Mouse (Mus musculus): ENCODE data around the gene Olfr648. TPM values are rescaled to one million over a fixed set of nuclear protein-coding genes. Genes with fewer than 3 reads are reported as not detected.
A peak's percentile ranks its signal among the peaks of the same experiment; 100 is the strongest.

Gene Olfr648
- not detected for total RNA-seq (2021)
- long read RNA-seq, experiment 1, result 0 reads
- long read RNA-seq, experiment 2, result 0 reads

DNA sequence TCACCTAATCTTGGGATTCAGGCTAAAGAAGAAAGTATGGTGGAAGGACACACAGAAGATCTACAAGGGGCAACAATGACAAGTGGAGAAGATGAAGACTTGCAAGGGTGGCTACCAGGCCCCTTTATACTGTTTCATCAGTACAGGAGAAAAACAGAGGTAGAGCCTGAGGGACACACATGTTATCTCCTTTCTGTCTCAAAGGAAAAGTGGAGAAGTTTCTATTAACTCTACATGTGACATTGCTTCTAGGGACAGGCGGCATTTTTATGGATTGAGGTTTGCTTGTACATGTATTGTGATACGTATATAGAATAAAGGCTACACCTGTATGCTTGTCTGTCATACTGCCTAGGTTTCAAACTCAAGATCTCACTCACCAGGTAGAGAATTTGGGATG, at the start of gene Olfr648:
Gene Olfr648 (minus strand): TSS at position 101 of the 400 bp plus-strand sequence.
- no peak for DNase-seq (ENCODE audit: low spot score in 2 of 2)

DNA sequence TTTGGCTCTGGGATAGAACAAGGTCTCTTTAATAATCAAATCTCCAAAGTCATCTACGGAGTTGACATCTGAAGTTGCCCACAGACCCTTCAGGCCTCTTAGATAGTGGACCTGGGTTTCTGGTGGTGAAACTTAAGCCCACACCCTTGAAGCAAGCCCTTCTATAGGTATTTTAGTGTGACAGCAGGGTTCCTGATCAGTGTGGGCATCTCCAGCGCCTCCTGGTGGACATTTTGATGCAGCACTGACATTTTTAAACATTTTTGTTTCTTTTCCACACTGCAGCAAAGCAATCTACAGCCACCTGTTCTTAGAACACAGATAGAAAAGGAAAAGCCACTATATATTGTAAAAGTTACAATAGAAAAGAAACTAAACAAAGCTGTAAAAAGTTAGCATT, 48.0 kb upstream of the Olfr648 start:
- peak; percentile 34 to 46 for DNase-seq (ENCODE audit: low spot score in 2 of 2)

DNA sequence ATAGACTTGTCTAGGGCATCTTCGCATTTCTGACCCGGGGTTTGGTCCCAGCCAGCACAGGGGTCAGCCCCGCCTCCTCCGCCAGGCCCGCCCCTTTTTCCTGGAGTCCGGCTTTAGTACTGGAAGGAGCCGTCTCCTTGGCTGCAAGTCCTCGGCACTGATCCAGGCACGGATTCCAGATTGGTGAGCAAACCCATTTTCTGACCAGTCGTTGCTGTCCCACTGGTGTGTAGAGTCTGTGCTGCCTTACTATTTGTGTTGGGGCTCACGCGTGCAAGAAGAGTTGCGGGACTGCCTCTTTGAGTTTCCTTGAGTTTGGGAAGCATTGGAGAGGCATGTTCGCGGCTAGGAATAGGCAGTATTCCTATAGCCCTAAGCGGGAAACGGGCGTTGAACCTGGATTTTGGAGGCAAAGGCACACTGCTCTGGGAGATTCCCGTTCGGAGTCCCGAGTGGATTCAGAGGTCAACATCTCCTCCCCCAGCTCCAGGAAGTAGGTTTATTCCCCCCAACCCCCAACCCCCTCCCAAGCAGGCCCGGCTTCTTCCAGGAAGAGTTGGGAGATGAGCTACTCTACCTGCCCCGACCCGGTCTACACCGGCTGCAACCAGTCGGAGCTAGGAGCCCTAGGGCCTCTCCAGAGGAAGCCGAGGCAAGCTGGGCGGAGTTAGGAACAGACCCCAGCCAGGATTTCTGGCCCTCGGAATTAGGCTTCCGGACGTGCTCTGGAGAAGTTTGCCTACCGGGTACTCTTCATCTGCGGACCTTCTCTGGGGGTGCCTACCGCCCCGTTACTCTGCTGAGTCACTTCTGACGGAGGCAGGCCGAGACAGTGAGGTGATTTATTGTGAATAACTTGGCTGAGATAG, 35.7 kb upstream of the Olfr648 start, which contains the start of gene Trim6:
Gene Trim6 (plus strand): TSS at position 93 of the 869 bp plus-strand sequence.
- DNase-seq (ENCODE audit: low spot score in 2 of 2), result peak; percentile 78 to 79

DNA sequence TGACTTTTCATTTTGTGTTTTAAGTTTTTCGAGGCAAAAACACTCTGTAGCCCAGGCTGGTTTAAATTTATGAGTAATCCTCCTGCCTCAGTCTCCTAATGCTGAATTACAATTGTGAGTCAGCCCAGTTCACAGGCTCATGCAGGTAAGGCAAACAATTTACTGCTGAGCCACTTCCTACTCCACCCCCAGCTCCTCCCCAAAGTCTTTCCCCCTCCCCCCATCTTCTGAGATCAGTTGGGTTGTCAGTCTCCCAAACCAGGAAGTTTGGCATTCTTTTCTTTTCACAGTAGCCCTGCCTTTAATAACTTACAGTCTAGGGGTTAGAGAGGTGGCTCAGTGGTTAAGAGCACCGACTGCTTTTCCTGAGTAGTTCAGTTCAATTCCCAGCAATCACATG, 34.7 kb upstream of the Olfr648 start:
- no peak for DNase-seq (ENCODE audit: low spot score in 2 of 2)

DNA sequence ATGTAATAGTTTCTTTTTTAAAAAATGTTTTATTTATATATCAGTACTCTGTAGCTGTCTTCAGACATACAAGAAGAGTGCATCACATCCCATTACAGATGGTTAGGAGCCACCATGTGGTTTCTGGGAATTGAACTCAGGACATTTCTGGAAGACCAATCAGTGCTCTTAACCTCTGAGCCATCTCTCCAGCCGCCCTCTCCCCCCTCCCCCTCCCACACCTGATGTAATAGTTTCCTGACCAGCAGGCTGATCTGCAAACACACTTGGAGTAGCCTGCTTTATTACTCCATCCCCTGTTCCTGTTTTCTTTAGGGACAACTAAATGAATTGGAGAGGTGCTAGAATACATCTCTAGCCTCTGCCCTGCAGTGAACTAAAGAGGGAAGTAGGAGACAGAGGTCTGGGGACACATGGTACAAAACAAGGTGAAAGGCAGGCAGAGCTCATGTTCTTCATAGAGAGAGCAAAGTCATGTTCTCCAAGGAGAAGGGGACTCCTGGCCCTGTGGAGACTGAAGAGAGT, 32.9 kb upstream of the Olfr648 start:
- DNase-seq (ENCODE audit: low spot score in 2 of 2), result no peak

DNA sequence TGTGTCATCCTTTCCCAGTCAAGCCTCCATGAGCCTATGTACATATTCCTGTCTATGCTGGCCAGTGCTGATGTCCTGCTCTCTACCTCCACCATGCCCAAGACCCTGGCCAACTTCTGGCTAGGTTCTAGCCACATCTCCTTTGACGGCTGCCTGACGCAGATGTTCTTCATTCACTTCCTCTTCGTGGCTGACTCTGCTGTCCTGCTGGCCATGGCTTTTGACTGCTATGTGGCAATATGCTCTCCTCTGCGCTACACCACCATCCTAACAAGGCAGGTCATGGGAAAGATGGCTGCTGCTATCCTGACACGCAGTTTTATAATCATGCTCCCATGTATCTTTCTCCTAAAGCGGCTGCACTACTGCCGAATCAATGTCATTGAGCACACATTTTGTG, 23.0 kb upstream of the Olfr648 start:
- DNase-seq (ENCODE audit: low spot score in 2 of 2), result no peak

DNA sequence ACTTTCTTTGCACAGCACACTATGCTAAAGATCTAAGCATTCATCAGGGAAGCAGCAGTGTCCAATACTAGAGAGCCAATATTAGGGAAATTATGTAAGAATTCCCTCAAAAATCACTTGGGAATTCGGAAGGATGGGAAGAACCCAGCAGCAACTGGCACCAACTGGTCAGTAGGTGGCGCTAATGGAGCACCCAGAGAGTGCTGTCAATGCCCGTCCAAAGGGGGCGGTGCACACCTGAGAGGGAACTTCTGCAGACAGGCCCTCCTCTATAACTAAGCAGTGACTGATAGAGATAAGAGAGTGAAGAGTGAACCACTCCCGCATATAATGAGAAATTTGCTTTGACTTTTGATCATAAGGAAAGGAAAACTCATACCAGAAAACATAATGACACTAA, 16.6 kb upstream of the Olfr648 start:
- peak; percentile 65 to 71 for DNase-seq (ENCODE audit: low spot score in 2 of 2)

DNA sequence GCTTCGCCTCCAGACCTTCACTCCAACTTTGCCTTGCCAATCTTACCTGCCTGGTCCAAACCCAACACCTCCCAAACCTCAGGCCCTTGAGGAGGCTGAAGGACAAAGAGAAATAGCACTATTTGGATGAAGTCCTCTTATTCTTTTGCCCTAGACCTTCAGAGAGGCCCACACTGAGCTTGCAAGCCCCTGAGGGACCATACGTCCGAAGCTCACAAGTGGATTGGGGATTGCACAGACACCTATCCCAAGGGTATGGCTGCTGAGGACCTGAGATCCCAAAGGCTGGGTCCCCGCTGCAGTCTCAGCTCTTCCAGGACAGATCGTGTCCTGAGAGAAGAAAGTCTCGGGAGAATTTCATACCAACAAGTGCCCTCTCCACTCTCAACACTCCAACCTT, 12.7 kb upstream of the Olfr648 start, which contains the start of gene Olfr649:
Gene Olfr649 (minus strand): TSS at position 101 of the 400 bp plus-strand sequence.
- DNase-seq (ENCODE audit: low spot score in 2 of 2), result no peak

DNA sequence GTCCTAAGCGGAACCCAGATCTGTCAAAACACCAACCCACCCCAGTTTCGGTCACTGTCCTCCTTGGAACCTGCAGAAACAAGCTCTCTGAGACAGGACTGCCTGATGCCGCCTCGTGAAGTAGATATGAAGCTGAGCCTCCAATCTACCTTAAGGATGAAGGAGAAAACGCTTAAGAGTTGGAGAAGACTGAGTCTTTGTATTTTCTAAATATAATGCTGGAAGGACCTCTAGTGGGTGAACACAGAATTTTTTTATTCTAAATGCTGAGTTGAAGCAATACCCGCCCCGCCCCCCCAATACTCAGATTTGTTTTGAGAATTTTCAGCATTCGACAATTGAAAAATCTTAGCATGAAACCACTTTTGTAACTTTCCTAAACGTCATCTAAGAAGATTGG, 8.1 kb upstream of the Olfr648 start:
- DNase-seq (ENCODE audit: low spot score in 2 of 2), result no peak

DNA sequence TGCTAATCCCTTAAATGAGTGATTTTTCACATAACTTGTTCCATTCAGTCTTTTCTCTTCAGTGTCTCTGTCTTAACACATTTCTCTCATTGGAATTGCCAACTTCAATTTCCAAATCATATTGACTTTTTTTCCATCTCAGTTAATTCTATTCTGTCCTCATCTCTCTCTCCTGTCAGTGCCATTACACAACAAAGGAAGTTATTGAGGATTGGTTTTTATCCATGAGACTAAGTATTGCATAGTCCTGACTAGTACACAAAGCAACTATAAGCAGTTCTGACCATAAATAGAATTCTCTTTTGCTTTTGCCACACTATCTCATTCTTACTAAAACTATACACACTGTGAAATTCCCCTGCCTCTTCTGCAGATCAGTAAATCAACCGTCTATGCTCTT, 4.1 kb downstream of the Olfr648 start:
- DNase-seq (ENCODE audit: low spot score in 2 of 2), result no peak

DNA sequence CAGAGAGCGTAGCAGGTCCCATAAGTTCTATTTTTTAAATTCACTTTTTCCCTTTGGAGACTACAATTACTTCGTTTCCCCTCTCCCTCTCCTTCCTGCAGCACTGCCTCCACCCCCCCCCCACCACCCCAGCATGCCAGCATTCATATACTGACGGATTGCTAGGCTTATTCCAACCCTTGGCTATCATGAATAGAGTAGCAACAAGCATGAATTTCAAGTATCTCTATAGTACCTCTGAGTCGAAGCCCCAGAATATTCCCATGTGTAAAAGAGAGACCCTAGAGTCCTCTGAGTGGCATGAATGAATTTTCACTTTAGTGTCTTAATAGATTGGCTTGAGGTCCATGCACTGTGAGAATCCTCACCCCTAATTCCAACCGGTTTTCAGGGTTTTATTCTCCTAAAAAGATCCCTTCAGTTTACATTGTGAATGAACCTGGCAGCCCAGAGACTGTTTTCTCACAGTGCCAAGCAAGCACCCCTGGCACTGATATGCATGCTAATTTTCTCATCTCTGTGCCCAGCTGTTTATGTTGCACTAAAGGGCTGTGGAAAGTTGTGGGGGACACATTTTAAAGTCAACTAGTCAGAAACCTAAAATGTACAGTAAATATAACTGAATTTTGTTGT, 4.7 kb downstream of the Olfr648 start:
- DNase-seq (ENCODE audit: low spot score in 2 of 2), result no peak

DNA sequence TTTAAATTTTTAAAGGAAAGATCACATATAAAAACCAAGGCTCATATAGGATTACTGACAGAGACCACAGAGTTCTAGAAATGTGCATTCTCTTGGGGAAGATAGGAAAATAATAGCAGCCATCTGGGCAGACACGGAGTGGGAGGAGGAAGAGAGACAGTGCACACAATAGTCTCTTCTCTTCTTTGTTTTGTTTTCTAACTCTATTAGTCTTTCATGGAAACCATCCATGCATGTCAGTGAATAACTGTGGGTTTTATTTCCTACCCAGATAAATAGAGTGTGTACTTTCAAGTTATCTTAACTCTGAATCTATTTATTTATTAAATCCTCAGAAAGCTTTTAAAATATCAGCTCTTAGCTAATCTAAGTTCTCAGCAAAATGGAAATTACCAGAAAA, 8.1 kb downstream of the Olfr648 start:
- no peak for DNase-seq (ENCODE audit: low spot score in 2 of 2)

DNA sequence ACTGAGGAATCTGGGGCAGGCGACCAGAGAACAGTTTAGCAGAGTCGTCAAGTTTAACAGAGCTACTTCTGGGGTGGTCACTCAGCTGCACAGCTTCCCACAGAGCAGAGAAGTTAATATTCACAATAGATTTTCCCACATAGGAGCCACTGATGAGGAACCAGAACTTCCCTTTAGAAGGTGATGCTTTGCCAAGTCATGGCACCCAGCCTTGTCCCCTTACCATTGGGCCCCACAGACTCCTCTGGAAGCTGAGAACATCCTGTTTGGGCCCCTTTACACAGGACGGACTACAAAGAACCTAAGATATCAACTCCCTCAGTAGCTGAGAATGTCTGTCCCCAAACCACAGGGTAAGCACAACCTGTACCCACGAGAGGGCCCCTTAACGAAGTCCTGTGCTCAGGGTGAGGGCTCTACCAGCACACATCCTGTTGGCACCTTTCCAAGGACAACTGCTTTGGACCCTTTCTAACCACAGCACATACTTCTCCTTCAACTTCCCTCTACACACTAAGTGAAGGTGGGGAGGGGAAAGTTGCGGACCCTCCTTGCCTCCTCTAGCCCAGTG, 13.5 kb downstream of the Olfr648 start:
- DNase-seq (ENCODE audit: low spot score in 2 of 2), result no peak

DNA sequence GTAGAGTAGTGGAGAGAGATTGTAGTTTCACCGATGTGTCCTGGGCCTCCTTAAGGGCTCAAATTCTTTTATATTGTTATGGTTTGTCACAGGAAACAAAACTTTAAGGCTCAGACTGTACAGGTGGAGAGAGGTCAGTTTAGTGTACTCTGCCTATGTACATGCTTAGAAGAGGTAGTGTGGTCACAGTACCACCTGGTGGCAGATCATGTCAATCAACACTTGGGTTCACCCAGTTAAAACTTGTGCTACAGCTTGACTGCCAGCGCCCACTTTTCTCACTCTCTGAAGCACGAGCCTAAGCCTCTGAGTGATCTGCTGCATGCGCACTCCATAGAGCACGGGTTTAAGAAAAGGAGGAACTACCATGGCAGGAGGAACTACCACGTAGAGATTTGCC, 16.1 kb downstream of the Olfr648 start:
- DNase-seq (ENCODE audit: low spot score in 2 of 2), result no peak

DNA sequence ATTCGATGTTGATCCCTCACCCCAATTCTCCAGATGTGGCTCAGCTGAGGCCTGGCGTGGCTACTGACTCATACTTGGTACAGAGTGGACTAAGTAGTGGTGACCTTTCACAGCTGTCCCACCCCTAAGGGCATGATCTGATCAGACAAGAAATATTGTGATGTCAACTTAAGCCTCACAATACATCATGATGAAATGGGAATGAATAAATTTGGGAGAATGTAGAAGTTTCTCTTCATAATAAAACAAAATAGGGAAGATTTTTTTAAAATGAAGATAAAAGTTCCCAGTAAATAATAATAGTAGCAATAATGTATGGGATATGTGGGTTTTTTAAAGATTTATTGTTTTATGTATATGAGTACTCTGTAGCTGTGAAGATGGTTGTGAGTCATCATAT, 32.7 kb downstream of the Olfr648 start, which contains the start of gene Ubqlnl:
Gene Ubqlnl (minus strand): TSS at position 101 of the 400 bp plus-strand sequence.
- no peak for DNase-seq (ENCODE audit: low spot score in 2 of 2)

DNA sequence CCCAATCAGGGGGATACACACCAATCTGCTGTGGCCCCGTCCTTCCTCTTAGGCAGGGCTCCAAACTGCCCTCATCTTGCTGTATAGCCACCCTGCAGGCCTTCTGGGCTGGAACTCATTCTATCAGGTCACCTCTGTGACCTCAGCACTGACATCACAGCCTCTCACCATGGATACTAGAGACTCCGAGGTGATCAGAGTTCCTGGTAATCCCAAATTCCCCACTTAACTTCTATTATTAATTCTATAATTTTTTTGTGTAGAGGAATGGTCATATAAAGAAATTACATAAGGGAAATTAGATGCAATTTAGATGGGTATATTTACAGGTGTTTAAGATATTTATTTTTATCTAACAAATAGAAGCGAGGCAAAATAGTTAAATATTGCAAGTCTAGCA, 40.0 kb downstream of the Olfr648 start, which contains the start of gene Ubqln3:
Gene Ubqln3 (minus strand): TSS at position 101 of the 400 bp plus-strand sequence.
- no peak for DNase-seq (ENCODE audit: low spot score in 2 of 2)

DNA sequence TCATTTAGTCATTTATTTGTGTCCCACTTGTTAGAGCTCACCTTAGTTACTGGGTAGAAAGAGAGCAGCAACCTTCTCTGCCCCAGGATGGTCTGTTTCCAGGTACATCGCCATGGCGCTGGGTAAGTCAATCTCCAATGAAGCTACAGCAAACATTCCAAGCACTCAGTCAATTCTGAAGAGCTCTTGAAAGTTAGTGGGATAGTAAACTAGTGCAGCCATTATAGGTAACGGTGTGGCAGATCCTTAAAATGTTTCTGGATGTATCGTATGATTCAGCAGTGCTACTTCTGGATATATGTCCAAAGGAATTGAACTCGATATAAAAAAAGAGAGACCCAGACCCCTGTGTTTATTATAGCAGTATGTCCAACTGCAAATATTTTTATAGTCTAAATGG, 45.9 kb downstream of the Olfr648 start, which contains the start of gene Olfr643:
Gene Olfr643 (minus strand): TSS at position 101 of the 400 bp plus-strand sequence.
- DNase-seq (ENCODE audit: low spot score in 2 of 2), result no peak

DNA sequence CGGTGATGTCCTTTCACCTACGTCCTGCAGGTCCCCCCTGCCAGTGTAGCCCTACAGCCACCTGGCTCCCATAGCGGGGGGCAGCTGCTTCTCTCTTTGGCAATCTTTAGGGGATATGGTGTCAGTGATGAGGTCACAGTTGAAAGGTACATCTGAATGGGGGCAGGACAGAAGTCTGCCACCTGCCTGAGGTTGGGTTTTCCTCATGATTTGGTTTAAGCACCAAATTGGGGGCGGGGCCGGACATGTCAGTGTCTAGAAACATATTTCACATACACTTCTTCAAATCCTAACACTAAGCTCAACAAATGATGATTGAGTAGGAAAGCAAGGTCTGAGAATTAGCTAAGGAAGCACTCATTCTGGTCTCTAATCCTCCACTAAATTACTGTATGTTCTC, 53.5 kb downstream of the Olfr648 start, which contains the start of gene Ubqln5:
Gene Ubqln5 (minus strand): TSS at position 101 of the 400 bp plus-strand sequence.
- no peak for DNase-seq (ENCODE audit: low spot score in 2 of 2)

Measured in adrenal gland, adult 18-20 months (tissue).